Mouse (Mus musculus) intestine, embryonic 14.5 days (tissue): ENCODE measurements around the gene Sys1. TPM values are rescaled to one million over a fixed set of nuclear protein-coding genes. Genes with fewer than 3 reads are reported as not detected.
A peak's percentile ranks its signal among the peaks of the same experiment; 100 is the strongest.

Experiments used
- ATAC-seq: fragments of 200-750 bp; cut with Nextera tagmentation; replicated peaks from 2 replicates; pipeline ENCODE4 v1.8.0; 2017; ENCODE audit warnings: low read depth, moderate number of reproducible peaks, moderate TSS enrichment, moderate library complexity; ENCODE audit not compliant: low FRiP score, low TSS enrichment
- DNase-seq: peaks from one replicate; pipeline ENCODE4 v3.0.0-alpha.2; 2018; ENCODE audit warnings: low spot score
- H3K27ac ChIP-seq: fragments of 300-500 bp; sonication (generic); 2 replicates; pipeline ENCODE4 v1.5.1; 2014; ENCODE audit warnings: low read depth, mild to moderate bottlenecking, control low read depth
- H3K27me3 ChIP-seq: fragments of 300-500 bp; sonication (generic); replicated peaks from 2 replicates; pipeline ENCODE4 v1.6.1; 2014; ENCODE audit warnings: low read length, control low read depth; ENCODE audit not compliant: control insufficient read depth, insufficient read depth
- H3K36me3 ChIP-seq: fragments of 300-500 bp; sonication (generic); 2 replicates; pipeline ENCODE4 v1.6.1; 2014; ENCODE audit warnings: low read length, control low read depth; ENCODE audit not compliant: control insufficient read depth, insufficient read depth
- H3K4me1 ChIP-seq: fragments of 300-500 bp; sonication (generic); replicated peaks from 2 replicates; pipeline ENCODE4 v1.6.1; 2014; ENCODE audit warnings: low read length, control low read depth, mixed read lengths; ENCODE audit not compliant: control insufficient read depth, insufficient read depth
- H3K4me2 ChIP-seq: fragments of 300-500 bp; sonication (generic); 2 replicates; pipeline ENCODE4 v1.6.1; 2014; ENCODE audit warnings: low read length
- H3K4me3 ChIP-seq: fragments of 300-500 bp; sonication (generic); 2 replicates; pipeline ENCODE4 v1.5.1; 2014; ENCODE audit warnings: low read depth, low read length, control low read depth, mixed read lengths
- H3K9ac ChIP-seq: fragments of 300-500 bp; sonication (generic); 2 replicates; pipeline ENCODE4 v1.6.1; 2014; ENCODE audit warnings: mild to moderate bottlenecking, low read length
- H3K9me3 ChIP-seq: fragments of 300-500 bp; sonication (generic); 2 replicates; pipeline ENCODE4 v1.6.1; 2016; ENCODE audit warnings: low read length, control low read depth; ENCODE audit not compliant: control insufficient read depth
- WGBS: fragments of 180-500 bp; shearing (Covaris S2); extraction: QIAGEN DNeasy Blood & Tissue Kit; methylation state at CpG from one replicate; pipeline ENCODE4 v1.1.7; 2014; 5-methylcytosine and 5-hydroxymethylcytosine counted together
- polyA plus RNA-seq: library from polyadenylated mRNA; unstranded; fragments of >200 nt; fragmentation: Nextera tagmentation; extraction: Ambion mirVana; gene quantifications from 2 replicates; pipeline ENCODE4 v1.2.1, GENCODE M21; 2014

Gene Sys1
- polyA plus RNA-seq, 1 experiment from 2014 or later: 65.2 TPM

DNA sequence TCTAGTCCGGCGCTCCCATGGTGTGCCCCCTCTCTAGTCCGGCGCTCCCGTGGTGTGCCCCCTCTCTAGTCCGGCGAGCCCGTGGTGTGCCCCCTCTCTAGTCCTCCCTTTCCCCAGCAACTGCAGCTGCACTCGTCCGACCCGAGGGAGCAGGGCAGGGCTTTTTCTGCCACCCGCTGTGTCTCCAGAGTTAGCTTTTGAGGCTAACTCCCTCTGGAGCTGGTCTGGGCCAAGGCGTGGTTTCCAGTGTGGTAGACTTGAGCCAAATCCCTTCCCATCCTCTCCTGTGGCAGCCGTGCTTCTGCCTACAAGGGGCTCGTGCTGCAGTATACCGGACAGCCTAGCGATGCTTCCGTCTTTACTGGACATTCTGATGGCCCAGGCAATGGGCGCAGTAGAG lies 51.0 kb downstream of the Sys1 start:
- H3K27me3 ChIP-seq: no peaks in the 10 kb centered on the region
- H3K9me3 ChIP-seq: peaks cover 7% of the 10 kb centered on the region; the same call in 1 of the 2 replicates
- no peak overlapping the region for H3K4me2 ChIP-seq
- no peak overlapping the region for H3K9ac ChIP-seq
- peaks cover 39% of the 10 kb centered on the region for H3K36me3 ChIP-seq
- ATAC-seq: no peak
- WGBS: 87% methylated on average over 19 of the region's 19 CpGs
- H3K4me3 ChIP-seq: no peak overlapping the region
- no peak overlapping the region for H3K27ac ChIP-seq
- no peak for DNase-seq
- H3K4me1 ChIP-seq: 0 out of 2 replicates have a peak, but pooled peaks cover 6% of the 10 kb centered on the region

- H3K4me1 ChIP-seq: peaks cover 10% of the 10 kb centered on the region; the same call in 1 of the 2 replicates
- no peak overlapping the region for H3K4me2 ChIP-seq
- H3K9ac ChIP-seq: no peak overlapping the region
- H3K27ac ChIP-seq: no peak overlapping the region
- no peaks in the 10 kb centered on the region for H3K27me3 ChIP-seq
- peaks cover 11% of the 10 kb centered on the region; the same call in 1 of the 2 replicates for H3K36me3 ChIP-seq
- no peaks in the 10 kb centered on the region for H3K9me3 ChIP-seq
- WGBS: 50% methylated on average over 4 of the region's 5 CpGs
- no peak for ATAC-seq
- H3K4me3 ChIP-seq: no peak overlapping the region
- DNase-seq: no peak
Observed at GRCm38 (mm10) chr2:164510621-164511190, 53.9 kb downstream of the Sys1 start.

DNA sequence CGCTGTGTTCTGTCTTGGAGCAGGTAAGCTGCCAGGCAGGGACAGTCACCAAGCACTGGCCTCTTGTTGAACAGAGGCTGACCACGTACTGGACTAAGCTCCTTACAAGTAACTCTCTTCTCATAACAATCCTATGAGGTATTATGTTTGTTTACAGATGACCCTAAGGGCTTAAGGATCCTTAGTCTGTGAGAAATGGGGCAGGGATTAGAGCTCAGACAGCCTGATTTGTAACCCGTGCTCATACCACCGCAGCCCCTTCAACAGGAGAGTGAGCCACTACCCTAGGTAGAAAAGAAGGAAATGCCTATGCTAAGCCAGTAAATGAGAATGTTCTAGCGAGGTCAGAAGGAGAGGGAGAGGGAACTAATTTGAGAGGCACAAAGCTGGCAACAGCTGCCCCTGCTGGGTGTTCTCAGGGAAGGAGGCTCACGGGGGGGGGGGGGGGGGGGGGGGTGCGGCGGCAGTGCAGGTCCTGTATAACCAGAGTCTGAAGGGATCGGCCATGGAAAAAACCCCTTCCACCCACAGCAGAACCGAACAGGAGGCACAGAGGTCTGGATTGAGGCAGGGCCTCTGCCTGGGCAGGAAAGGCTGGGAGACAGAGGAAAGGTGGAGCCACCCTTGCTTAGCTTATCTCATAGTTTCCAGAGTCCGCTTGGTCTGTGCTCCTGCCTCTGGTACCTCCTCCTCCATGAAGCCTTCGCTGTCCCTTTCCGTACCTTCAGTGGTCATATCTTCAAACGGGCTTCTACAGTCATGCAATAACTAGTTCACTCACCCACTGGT lies 55.6 kb downstream of the Sys1 start:
- ATAC-seq (no peak), DNase-seq (no peak)
- Histone ChIP-seq H3K9ac (no peak overlapping the region), H3K4me1 (peaks cover 10% of the 10 kb centered on the region; the same call in 1 of the 2 replicates), H3K4me2 (no peak overlapping the region), H3K27me3 (no peaks in the 10 kb centered on the region), H3K4me3 (no peak overlapping the region), H3K9me3 (no peaks in the 10 kb centered on the region), H3K36me3 (no peaks in the 10 kb centered on the region), H3K27ac (no peak overlapping the region)
- 65% methylated on average over 11 of the region's 14 CpGs for WGBS

- 71% methylated on average over 8 of the region's 8 CpGs for WGBS
Observed at GRCm38 (mm10) chr2:164513389-164513788, 56.6 kb downstream of the Sys1 start.

DNA sequence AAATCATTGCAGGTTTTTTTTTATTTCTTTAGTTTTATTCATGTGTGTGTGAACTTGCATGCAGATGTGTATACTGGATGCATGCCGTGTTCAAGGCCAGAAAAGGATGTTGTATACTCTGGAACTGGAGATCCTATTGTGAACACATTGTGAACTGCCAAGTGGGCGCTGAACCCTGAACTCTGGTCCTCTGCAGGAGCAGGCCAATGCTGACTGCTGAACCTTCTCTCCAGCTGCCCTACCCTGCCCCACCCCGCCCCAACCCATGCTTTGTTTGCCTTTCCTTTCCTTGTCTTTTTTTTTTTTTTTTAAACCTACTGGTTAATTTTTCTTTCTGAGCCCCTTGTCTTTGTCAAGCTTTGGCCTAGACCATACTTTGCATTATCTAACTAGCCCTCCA lies 58.2 kb downstream of the Sys1 start:
- Histone ChIP-seq H3K36me3 (no peaks in the 10 kb centered on the region), H3K9ac (no peak overlapping the region), H3K9me3 (no peaks in the 10 kb centered on the region), H3K27me3 (no peaks in the 10 kb centered on the region), H3K27ac (no peak overlapping the region), H3K4me3 (no peak overlapping the region), H3K4me2 (no peak overlapping the region), H3K4me1 (peaks cover 23% of the 10 kb centered on the region; the same call in 1 of the 2 replicates)
- ATAC-seq (no peak), DNase-seq (no peak)
- 68% methylated on average over 3 of the region's 3 CpGs for WGBS

More at GRCm38 (mm10) chr2:164513389-164513788, 56.6 kb downstream of the Sys1 start:
- peaks cover 11% of the 10 kb centered on the region; the same call in 1 of the 2 replicates for H3K4me1 ChIP-seq
- ATAC-seq: no peak
- H3K9ac ChIP-seq: no peak overlapping the region
- DNase-seq: no peak
- H3K36me3 ChIP-seq: no peaks in the 10 kb centered on the region
- no peaks in the 10 kb centered on the region for H3K27me3 ChIP-seq
- no peak overlapping the region for H3K4me3 ChIP-seq
- H3K4me2 ChIP-seq: no peak overlapping the region
- H3K27ac ChIP-seq: no peak overlapping the region
- no peaks in the 10 kb centered on the region for H3K9me3 ChIP-seq

DNA sequence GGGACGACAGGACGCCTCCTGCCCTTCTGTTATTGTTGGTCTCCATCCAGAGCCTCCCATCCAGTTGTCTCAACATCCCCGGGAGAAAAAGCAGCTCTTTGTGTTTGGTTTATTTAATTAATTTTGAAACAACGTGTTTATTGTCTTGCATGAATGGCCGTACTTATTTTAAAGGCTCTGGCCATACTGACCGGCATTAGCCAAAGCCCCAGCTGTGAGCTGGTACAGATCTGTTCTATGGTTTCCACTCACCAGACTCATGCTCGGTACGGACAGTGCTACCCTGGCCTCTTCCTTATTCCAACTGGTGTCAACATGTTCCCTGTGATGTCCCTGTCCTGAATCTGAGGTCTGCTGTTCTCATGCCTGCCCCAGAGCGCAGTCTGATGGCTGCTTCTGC lies 59.1 kb downstream of the Sys1 start:
- WGBS: 86% methylated on average over 9 of the region's 9 CpGs
- Histone ChIP-seq H3K4me2 (no peak overlapping the region), H3K9me3 (no peaks in the 10 kb centered on the region), H3K9ac (no peak overlapping the region), H3K4me1 (peaks cover 23% of the 10 kb centered on the region; the same call in 1 of the 2 replicates), H3K27ac (no peak overlapping the region), H3K4me3 (no peak overlapping the region), H3K27me3 (no peaks in the 10 kb centered on the region), H3K36me3 (no peaks in the 10 kb centered on the region)
- ATAC-seq (no peak), DNase-seq (no peak)

DNA sequence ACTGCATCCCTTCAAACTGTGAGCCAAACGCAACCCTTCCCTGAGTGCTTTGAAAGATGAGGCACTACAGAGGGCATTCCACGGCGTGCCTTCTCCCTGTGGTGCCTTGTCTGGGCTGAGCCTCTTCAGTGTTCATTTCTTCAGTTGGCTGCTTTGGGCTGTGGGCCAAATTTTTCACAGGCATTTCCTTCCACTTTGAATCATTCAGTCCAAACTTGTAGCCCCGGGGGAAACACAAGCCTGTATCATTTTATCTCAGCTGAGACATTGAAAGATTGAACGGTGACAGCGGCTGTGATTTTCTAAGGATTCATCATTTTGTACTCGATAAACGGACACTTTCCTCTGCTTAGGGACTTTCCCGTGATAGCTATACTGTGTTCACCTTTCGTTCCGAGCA lies 59.8 kb downstream of the Sys1 start:
- no peak overlapping the region for H3K4me2 ChIP-seq
- no peaks in the 10 kb centered on the region for H3K27me3 ChIP-seq
- H3K4me3 ChIP-seq: no peak overlapping the region
- H3K9ac ChIP-seq: no peak overlapping the region
- no peak overlapping the region for H3K27ac ChIP-seq
- WGBS: 81% methylated on average over 11 of the region's 11 CpGs
- no peaks in the 10 kb centered on the region for H3K36me3 ChIP-seq
- H3K9me3 ChIP-seq: no peaks in the 10 kb centered on the region
- peaks cover 23% of the 10 kb centered on the region; the same call in 1 of the 2 replicates for H3K4me1 ChIP-seq
- DNase-seq (no peak), ATAC-seq (no peak)

GRCm38 (mm10) chr2:164517485-164518221 lies 60.9 kb downstream of the Sys1 start:
- DNase-seq (peak; percentile 79), ATAC-seq (no peak)
- WGBS: 35% methylated on average over 10 of the region's 10 CpGs

More at GRCm38 (mm10) chr2:164517485-164518221, 60.9 kb downstream of the Sys1 start:
- H3K9ac ChIP-seq: no peak overlapping the region
- H3K9me3 ChIP-seq: no peaks in the 10 kb centered on the region
- H3K4me3 ChIP-seq: no peak overlapping the region
- H3K36me3 ChIP-seq: no peaks in the 10 kb centered on the region
- H3K27me3 ChIP-seq: no peaks in the 10 kb centered on the region
- no peak overlapping the region for H3K4me2 ChIP-seq
- H3K27ac ChIP-seq: peak overlapping the region; percentile 91
- peaks cover 17% of the 10 kb centered on the region; the same call in 1 of the 2 replicates for H3K4me1 ChIP-seq
